Mouse (Mus musculus): ENCODE data around the gene Slpi.

DNA sequence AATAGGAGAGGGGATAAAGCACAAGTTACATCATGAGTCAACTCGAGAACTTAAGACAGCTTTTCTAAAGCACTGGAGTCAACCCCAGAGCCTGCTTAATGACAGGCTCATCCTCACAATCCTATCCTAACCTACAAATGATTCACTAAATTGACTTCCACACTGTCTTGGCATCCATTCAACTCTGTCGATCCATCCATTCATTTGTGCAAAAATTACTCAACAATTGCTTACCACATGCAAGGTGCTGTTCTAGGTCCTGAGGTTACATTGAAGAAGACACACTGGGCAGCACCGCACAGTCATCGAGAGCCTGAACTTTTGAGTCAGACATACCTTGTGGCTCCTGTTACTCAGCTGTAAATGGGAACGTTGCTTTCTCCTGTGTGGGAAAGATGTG, 29.9 kb downstream of the Slpi start:
- TF ChIP-seq CTCF (IDR thresholded peaks at IDR 0.05; ENCODE audit: control insufficient read depth, insufficient read depth, insufficient replicate concordance, low read depth, low read length) (no peak), POLR2A (IDR thresholded peaks at IDR 0.05; ENCODE audit: control insufficient read depth, low read depth, low read length) (no peak)

Measured in testis, adult 2 months (tissue).